Mouse (Mus musculus): ENCODE results near the gene Dnmt3l.

Dnmt3l gene

GRCm38 (mm10) chr10:78100989-78101780, 59.4 kb downstream of the Dnmt3l start:
- in situ Hi-C loops (cut with MboI; ENCODE audit: low pct_unique_long_range_greater_than_20kb in 1 of 2, low sequenced_read_pairs in 2 of 2, unreplicated experiment in 1 of 2), result no loop called here

- in situ Hi-C loops (cut with MboI; ENCODE audit: low pct_unique_long_range_greater_than_20kb in 1 of 2, low sequenced_read_pairs in 2 of 2, unreplicated experiment in 1 of 2), result no loop called here
Measured at GRCm38 (mm10) chr10:78104555-78105490, 63.1 kb downstream of the Dnmt3l start.

- in situ Hi-C loops (cut with MboI; ENCODE audit: low pct_unique_long_range_greater_than_20kb in 1 of 2, low sequenced_read_pairs in 2 of 2, unreplicated experiment in 1 of 2), result no loop called here
Measured at GRCm38 (mm10) chr10:78105548-78105947, 63.8 kb downstream of the Dnmt3l start.

All from mouse embryonic stem cell (cell line).